Mouse (Mus musculus): ENCODE data around the gene Pde10a. TPM values are rescaled to one million over a fixed set of nuclear protein-coding genes. Genes with fewer than 3 reads are reported as not detected.

Gene Pde10a
- total and polyA plus RNA-seq, 2 experiments from 2014 or later = 1.5 to 3.0 TPM

DNA sequence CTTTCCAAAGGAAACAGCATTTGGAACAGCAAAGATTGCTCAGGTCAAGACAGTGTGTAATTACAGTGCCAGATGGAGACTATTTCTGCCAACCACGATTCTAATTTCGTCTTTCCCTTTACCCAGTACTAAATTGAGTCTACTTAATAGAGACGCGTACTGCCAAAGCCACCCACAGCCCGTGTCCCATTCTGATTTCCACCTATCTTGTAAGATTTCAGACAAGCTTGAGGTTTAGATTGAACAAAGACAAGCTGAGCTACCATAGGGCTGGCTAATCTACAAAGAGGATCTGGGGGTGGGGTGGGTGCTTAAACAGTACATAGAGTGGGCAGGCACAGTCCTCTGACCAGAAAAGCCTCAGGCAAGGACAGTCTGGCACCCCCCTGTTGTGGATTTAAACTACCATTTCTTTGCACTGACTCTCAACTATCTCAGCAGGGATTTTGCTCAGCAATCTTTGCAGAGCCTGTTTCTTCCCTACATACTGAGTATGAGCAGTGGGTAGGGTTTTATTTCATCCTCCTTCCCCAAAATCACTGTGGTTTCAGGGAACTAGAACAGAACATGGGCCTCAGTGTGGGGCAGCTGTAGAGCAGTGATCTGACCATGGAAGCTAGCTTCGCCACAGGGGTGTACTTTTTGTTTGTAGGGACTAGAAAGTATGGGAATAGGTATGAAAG is 507.3 kb downstream of the Pde10a start:
- no peaks in the 10 kb centered on the region for H3K9me3 ChIP-seq (replicated peaks; ENCODE audit: control insufficient read depth, low read length)
- H3K27me3 ChIP-seq (ENCODE audit: control insufficient read depth, insufficient read depth, low read length) = peaks cover 10% of the 10 kb centered on the region; the same call in 1 of the 2 replicates
- no peak overlapping the region for H3K9ac ChIP-seq (replicated peaks; ENCODE audit: low read depth, low read length)
- peak overlapping the region; percentile 48 for H3K4me2 ChIP-seq (ENCODE audit: low read depth, low read length)
- no peak overlapping the region for H3K4me3 ChIP-seq (ENCODE audit: low read depth, low read length)
- TF ChIP-seq CTCF (IDR thresholded peaks at IDR 0.05; ENCODE audit: low read depth) (no peak), EP300 (IDR thresholded peaks at IDR 0.05; ENCODE audit: low read depth) (no peak)
- 42% methylated on average over 6 of the region's 6 CpGs for WGBS
- H3K27ac ChIP-seq (ENCODE audit: low read depth) = no peak overlapping the region
- DNase-seq (ENCODE audit: low spot score) (no peak), ATAC-seq (ENCODE audit: insufficient read depth, low read depth) (no peak)
- no peaks in the 10 kb centered on the region for H3K36me3 ChIP-seq (replicated peaks; ENCODE audit: control insufficient read depth, insufficient read depth, low read length)
- 0 out of 2 replicates have a peak, but pooled peaks cover 4% of the 10 kb centered on the region for H3K4me1 ChIP-seq (ENCODE audit: control insufficient read depth, insufficient read depth)

GRCm38 (mm10) chr17:9033511-9033910 is 508.3 kb downstream of the Pde10a start:
- Histone ChIP-seq H3K4me1 (ENCODE audit: control insufficient read depth, insufficient read depth) (0 out of 2 replicates have a peak, but pooled peaks cover 4% of the 10 kb centered on the region), H3K4me2 (ENCODE audit: low read depth, low read length) (no peak overlapping the region), H3K27me3 (ENCODE audit: control insufficient read depth, insufficient read depth, low read length) (peaks cover 10% of the 10 kb centered on the region; the same call in 1 of the 2 replicates), H3K27ac (ENCODE audit: low read depth) (no peak overlapping the region), H3K36me3 (replicated peaks; ENCODE audit: control insufficient read depth, insufficient read depth, low read length) (no peaks in the 10 kb centered on the region), H3K9me3 (replicated peaks; ENCODE audit: control insufficient read depth, low read length) (no peaks in the 10 kb centered on the region), H3K9ac (replicated peaks; ENCODE audit: low read depth, low read length) (no peak overlapping the region), H3K4me3 (ENCODE audit: low read depth, low read length) (no peak overlapping the region)
- TF ChIP-seq EP300 (IDR thresholded peaks at IDR 0.05; ENCODE audit: low read depth) (no peak), CTCF (IDR thresholded peaks at IDR 0.05; ENCODE audit: low read depth) (no peak)
- 81% methylated on average over 5 of the region's 5 CpGs for WGBS
- ATAC-seq (ENCODE audit: insufficient read depth, low read depth) (no peak), DNase-seq (ENCODE audit: low spot score) (no peak)

DNA sequence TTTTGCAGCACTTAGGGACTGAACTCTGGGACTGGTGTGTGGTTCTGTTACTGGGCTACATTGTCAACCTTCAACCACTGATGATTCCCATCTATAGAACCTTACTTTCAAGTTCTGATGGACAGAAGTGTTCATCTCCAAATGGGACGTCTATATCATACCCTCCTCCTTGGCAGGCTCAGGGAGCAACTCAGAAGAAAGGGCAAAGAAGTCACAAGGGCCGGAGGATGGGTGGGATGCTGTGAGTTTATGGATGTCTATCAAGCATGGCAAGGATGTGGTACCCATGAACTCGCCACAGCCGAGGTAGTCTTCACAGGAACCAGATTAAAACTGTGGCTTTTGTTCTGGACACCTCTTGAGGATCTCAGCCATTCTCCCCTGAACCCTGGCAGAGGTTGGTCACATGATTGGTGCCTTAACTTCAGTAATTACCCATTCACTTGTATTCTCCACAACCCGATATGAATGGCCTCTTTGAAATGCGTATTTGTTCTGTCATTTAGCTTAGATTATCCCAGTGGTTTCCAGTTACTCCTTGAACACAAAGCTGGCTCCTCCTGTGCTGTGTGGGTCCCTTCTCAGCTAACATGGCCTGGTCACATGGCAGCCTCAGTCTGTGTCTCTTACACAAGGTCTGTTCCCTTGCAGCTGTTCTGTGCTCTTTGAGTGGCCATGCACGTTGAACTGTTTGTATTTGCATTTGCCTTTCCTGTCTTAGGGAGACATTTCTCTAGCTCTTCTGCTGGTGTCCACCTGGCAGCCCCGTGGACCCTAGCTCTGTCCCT is 510.6 kb downstream of the Pde10a start:
- no peak for ATAC-seq (ENCODE audit: insufficient read depth, low read depth)
- 0 out of 2 replicates have a peak, but pooled peaks cover 4% of the 10 kb centered on the region for H3K4me1 ChIP-seq (ENCODE audit: control insufficient read depth, insufficient read depth)
- H3K27me3 ChIP-seq (ENCODE audit: control insufficient read depth, insufficient read depth, low read length) = peaks cover 5% of the 10 kb centered on the region; the same call in 1 of the 2 replicates
- no peaks in the 10 kb centered on the region for H3K9me3 ChIP-seq (replicated peaks; ENCODE audit: control insufficient read depth, low read length)
- H3K27ac ChIP-seq (ENCODE audit: low read depth) = no peak overlapping the region
- no peaks in the 10 kb centered on the region for H3K36me3 ChIP-seq (replicated peaks; ENCODE audit: control insufficient read depth, insufficient read depth, low read length)
- no peak for DNase-seq (ENCODE audit: low spot score)
- no peak overlapping the region for H3K9ac ChIP-seq (replicated peaks; ENCODE audit: low read depth, low read length)
- no peak overlapping the region for H3K4me3 ChIP-seq (ENCODE audit: low read depth, low read length)
- WGBS = 65% methylated on average over 8 of the region's 8 CpGs
- TF ChIP-seq EP300 (IDR thresholded peaks at IDR 0.05; ENCODE audit: low read depth) = no peak
- TF ChIP-seq CTCF (IDR thresholded peaks at IDR 0.05; ENCODE audit: low read depth) = no peak
- H3K4me2 ChIP-seq (ENCODE audit: low read depth, low read length) = no peak overlapping the region

Other genes starting within 250 kb of the Pde10a start
- 878 and 986 TPM in 2 replicates for gene Mpc1, start 242.5 kb upstream of the Pde10a start, total RNA-seq (2014; rRNA removed; ENCODE audit: low replicate concordance)
- 744 and 806 TPM in 2 replicates for gene Mpc1, start 242.5 kb upstream of the Pde10a start, polyA plus RNA-seq (2015; fragmentation: Nextera tagmentation; extraction: Ambion mirVana)
- 29.2 and 68.5 TPM in 2 replicates for gene Sft2d1, start 214.3 kb upstream of the Pde10a start, total RNA-seq (2014; rRNA removed; ENCODE audit: low replicate concordance)
- 54.4 and 57.3 TPM in 2 replicates for gene Sft2d1, start 214.3 kb upstream of the Pde10a start, polyA plus RNA-seq (2015; fragmentation: Nextera tagmentation; extraction: Ambion mirVana)
- gene Prr18, start 187.9 kb upstream of the Pde10a start, total RNA-seq (2014; rRNA removed; ENCODE audit: low replicate concordance) = not detected in 2 replicates
- gene Prr18, start 187.9 kb upstream of the Pde10a start, polyA plus RNA-seq (2015; fragmentation: Nextera tagmentation; extraction: Ambion mirVana) = 0.10 TPM in 1 of 2 replicates, not detected in the other
- 0.19 and 2.1 TPM in 2 replicates for gene T2, start 169.4 kb upstream of the Pde10a start, total RNA-seq (2014; rRNA removed; ENCODE audit: low replicate concordance)
- gene T2, start 169.4 kb upstream of the Pde10a start, polyA plus RNA-seq (2015; fragmentation: Nextera tagmentation; extraction: Ambion mirVana) = 3.7 and 4.0 TPM in 2 replicates
- gene T, start 90.9 kb upstream of the Pde10a start, total RNA-seq (2014; rRNA removed; ENCODE audit: low replicate concordance) = not detected in 2 replicates
- gene T, start 90.9 kb upstream of the Pde10a start, polyA plus RNA-seq (2015; fragmentation: Nextera tagmentation; extraction: Ambion mirVana) = 0.12 and 0.15 TPM in 2 replicates
- not detected in 2 replicates for gene Gm17087, start 41.6 kb downstream of the Pde10a start, total RNA-seq (2014; rRNA removed; ENCODE audit: low replicate concordance)
- not detected in 2 replicates for gene Gm17087, start 41.6 kb downstream of the Pde10a start, polyA plus RNA-seq (2015; fragmentation: Nextera tagmentation; extraction: Ambion mirVana)

Data from heart, postnatal 0 days (tissue).